Mouse (Mus musculus) testis, adult 2 months (tissue): ENCODE data around the gene Cenpm.

Experiments used
- CTCF ChIP-seq: fragments of 200-500 bp; IDR thresholded peaks from 2 replicates; pipeline ENCODE4 v1.5.1; 2012; ENCODE audit warnings: low read depth, mild to moderate bottlenecking, inconsistent platforms, low read length, moderate library complexity; ENCODE audit not compliant: control insufficient read depth, insufficient read depth, insufficient replicate concordance
- POLR2A ChIP-seq: fragments of 200-500 bp; IDR thresholded peaks from 2 replicates; pipeline ENCODE4 v1.6.1; 2012; ENCODE audit warnings: low read depth, mild to moderate bottlenecking, inconsistent platforms, low read length, moderate library complexity; ENCODE audit not compliant: control insufficient read depth

GRCm38 (mm10) chr15:82207105-82207459 is 37.5 kb downstream of the Cenpm start:
- TF ChIP-seq CTCF = no peak
- TF ChIP-seq POLR2A = no peak
